Mouse (Mus musculus) leukemia stem cell, adult 10-12 weeks (primary cell): ENCODE results near the gene Ssh1. TPM values are rescaled to one million over a fixed set of nuclear protein-coding genes. Genes with fewer than 3 reads are reported as not detected.

Source experiments
- polyA plus RNA-seq: library from polyadenylated mRNA; stranded (reverse); fragments of >175 nt; gene quantifications from 2 replicates; pipeline ENCODE4 v1.2.3, GENCODE M21; 2012; ENCODE audit warnings: low replicate concordance

The Ssh1 gene
- polyA plus RNA-seq = 27.6 and 30.2 TPM in 2 replicates

DNA sequence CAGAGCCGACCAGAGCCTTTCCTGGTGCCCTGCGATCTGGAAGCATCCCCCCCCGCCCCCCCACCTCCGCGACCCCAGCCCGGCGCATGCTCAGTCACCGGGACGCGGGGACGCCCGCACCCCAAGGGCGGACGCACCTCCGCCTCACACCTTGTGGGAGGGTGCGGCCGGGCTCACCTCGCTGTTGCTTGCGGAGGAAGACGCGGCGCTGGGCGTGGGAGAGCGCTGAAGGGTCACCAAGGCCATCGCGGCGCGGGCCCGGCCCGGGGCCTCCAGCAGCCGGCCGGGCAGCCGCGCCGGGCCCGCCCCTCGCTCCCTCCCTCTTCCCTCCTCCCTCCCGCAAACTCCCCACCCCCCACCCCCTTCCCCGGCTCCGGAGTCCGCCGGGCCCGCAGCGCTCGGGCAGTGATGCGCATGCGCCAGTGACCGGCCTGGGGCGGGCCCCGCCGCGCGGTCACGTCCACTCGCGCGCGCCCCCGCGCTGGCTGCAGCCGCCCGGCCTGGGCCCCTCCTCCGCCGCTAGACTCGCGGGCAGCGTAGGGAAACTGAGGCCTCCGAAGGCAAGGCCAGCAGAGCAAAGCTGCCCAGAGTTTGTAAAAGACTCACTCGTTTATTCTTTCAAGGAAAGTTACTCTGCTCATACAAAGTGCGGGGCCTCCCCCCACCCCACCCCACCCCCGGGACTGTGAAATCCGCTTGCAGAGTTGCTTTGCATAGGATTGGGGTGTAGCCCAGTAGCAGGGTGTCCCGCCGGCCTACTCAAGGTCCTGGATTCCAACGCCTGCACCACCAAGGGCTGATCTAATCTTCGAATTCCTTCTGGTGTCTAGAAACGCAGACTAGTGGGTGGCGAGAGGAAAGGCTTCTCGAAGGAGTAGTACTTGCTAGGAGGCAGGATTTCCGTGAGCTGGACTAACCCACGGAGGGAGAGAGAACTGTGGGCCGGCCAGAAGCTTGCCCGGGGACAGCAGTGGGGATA lies at the start of gene Ssh1:
Gene Ssh1, minus strand, starts transcription at position 408 of the 979 bp plus-strand sequence.

DNA sequence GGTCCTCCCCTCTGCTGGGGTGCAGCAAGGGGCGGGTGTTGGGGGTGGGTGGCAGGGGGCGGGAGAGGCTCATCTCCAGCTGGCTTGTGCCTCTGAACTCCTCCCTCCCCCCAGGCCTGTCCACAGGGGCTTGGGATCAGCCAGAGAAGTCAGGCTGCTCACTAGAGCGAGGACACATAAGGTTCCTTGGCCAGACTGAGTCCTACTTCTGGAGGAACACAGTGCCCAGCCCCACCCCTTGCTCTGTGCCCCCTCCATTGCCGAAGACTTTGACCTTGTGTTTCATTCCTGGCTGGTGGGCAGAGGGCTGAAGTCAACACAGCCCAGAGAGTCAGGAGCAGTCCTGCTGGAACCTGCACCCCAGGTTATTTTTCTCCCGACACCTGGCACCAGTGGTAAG lies 9.8 kb upstream of the Ssh1 start, which contains the start of gene Dao:
Gene Dao, plus strand, starts transcription at position 162 of the 400 bp plus-strand sequence.

DNA sequence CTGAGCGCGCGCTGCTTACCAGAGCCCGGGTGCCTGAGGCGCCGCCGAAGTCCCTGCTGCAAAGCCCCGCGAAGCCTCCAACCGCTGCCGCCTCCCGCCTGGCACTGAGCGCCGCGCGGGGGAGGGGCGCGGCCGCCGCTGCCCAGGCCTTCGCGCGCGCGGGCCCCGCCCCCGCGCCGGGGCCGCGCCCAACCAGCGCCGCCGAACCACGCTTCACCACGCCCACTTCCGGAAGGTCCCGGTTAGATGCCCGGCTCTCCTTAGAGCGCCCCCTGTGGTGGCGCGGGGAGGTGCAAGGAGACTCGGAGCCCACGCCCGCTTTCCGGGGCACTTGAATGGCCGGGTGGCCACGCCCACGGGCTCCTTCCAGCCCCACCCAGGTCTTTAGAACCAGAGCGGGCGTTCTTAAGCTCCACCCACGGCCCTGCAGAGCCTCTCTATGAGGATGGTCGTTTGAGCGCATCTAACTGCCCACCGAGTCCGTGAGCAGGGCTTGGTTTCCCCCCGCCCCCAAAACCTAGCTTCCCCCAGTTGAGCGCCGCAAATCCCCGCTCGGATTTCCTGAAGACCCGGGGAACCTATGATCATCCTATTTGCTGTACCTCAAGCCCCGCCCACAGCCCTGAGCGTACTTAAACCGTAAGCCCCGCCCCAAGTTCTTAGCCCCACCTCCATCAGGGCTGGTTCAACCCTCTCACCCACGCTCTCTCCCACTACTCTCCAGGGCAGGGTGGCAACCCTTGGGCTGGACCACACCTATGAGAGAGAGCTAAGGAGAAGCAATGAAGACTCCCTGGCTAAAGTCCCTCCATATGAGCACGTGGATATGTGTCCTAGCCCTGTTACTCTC lies 84.9 kb downstream of the Ssh1 start, which contains the start of gene Coro1c:
Gene Coro1c, minus strand, starts transcription at position 167 of the 850 bp plus-strand sequence.

Other genes starting within 250 kb of the Ssh1 start
- gene Sart3, start 221.4 kb downstream of the Ssh1 start, polyA plus RNA-seq = 20.8 and 27.5 TPM in 2 replicates
- 32.1 and 49.7 TPM in 2 replicates for gene Iscu, start 221.1 kb downstream of the Ssh1 start, polyA plus RNA-seq
- 0.27 TPM in 2 replicates for gene Tmem119, start 193.4 kb downstream of the Ssh1 start, polyA plus RNA-seq
- gene Selplg, start 161.2 kb downstream of the Ssh1 start, polyA plus RNA-seq = 107 and 256 TPM in 2 replicates
- 29.5 and 75.1 TPM in 2 replicates for gene Coro1c, start 85.1 kb downstream of the Ssh1 start, polyA plus RNA-seq
- gene Dao, start 9.8 kb upstream of the Ssh1 start, polyA plus RNA-seq = 0.15 TPM in 1 of 2 replicates, not detected in the other
- 5.9 and 8.2 TPM in 2 replicates for gene Usp30, start 71.6 kb upstream of the Ssh1 start, polyA plus RNA-seq
- not detected in 2 replicates for gene Svop, start 97.7 kb upstream of the Ssh1 start, polyA plus RNA-seq
- 16.1 and 34.4 TPM in 2 replicates for gene Alkbh2, start 134.3 kb upstream of the Ssh1 start, polyA plus RNA-seq
- 30.1 and 35.7 TPM in 2 replicates for gene Ung, start 136.5 kb upstream of the Ssh1 start, polyA plus RNA-seq
- gene Acacb, start 152.6 kb upstream of the Ssh1 start, polyA plus RNA-seq = 1.1 and 1.8 TPM in 2 replicates